Comparison of ENCODE assay signal across 8 mouse cellular contexts in genomic region chr10:127059968-127060916, GRCm38 (mm10). TPM values are rescaled to one million over a fixed set of nuclear protein-coding genes. Genes with fewer than 3 reads are reported as not detected.
A peak's percentile ranks its signal among the peaks of the same experiment; 100 is the strongest.
DNase-seq lines count a peak whose midpoint lies in the region; ATAC-seq and TF ChIP-seq lines count a peak whose summit lies in the region.

Gene March9 (minus strand): TSS chr10:127060184.

- peak within 1 kb of the TSS; percentile 86 for H3K9ac ChIP-seq in heart, embryonic 13.5 days
- peak within 1 kb of the TSS; percentile 63 for H3K9ac ChIP-seq in liver, embryonic 13.5 days
- peak within 1 kb of the TSS; percentile 97 for H3K9ac ChIP-seq in neural tube, embryonic 12.5 days

- 2% methylated on average over 58 of the region's 72 CpGs for WGBS in heart, embryonic 13.5 days
- 2% methylated on average over 62 of the region's 72 CpGs for WGBS in liver, embryonic 13.5 days (ENCODE audit: insufficient replicate concordance)
- WGBS in neural tube, embryonic 12.5 days = 2% methylated on average over 63 of the region's 72 CpGs
- 3% methylated on average over 59 of the region's 72 CpGs for WGBS in thymus, adult 2 months

- DNase-seq in urinary bladder, adult 2 months (ENCODE audit: low spot score) = peak; percentile 48
- no peak for DNase-seq in urinary bladder, postnatal 10 days (ENCODE audit: low spot score)
- peak; percentile 95 for DNase-seq in cerebellum, adult 9-11 months
- DNase-seq in kidney, postnatal 14 days = peak; percentile 89
- peak; percentile 54 for DNase-seq in liver, embryonic 13.5 days
- peak; percentile 88 for DNase-seq in thymus, adult 2 months

- peak; percentile 35 for ATAC-seq in heart, embryonic 13.5 days (ENCODE audit: extremely low read depth, insufficient number of reproducible peaks, low FRiP score, low TSS enrichment)
- peak; percentile 11; the same call in 1 of the 2 replicates for ATAC-seq in liver, embryonic 13.5 days (ENCODE audit: low read depth)
- ATAC-seq in neural tube, embryonic 12.5 days (ENCODE audit: low FRiP score, low read depth) = peak; percentile 26

- peak within 1 kb of the TSS; percentile 98 for H3K4me2 ChIP-seq in heart, embryonic 13.5 days
- peak within 1 kb of the TSS; percentile 89 for H3K4me2 ChIP-seq in liver, embryonic 13.5 days
- H3K4me2 ChIP-seq in neural tube, embryonic 12.5 days (replicated peaks) = peak within 1 kb of the TSS; percentile 95

- H3K27me3 ChIP-seq in heart, embryonic 13.5 days (replicated peaks) = peaks cover 69% of the 10 kb centered on the region
- peaks cover 74% of the 10 kb centered on the region for H3K27me3 ChIP-seq in liver, embryonic 13.5 days
- no peaks in the 10 kb centered on the region for H3K27me3 ChIP-seq in neural tube, embryonic 12.5 days (replicated peaks)
- peaks cover 2% of the 10 kb centered on the region for H3K27me3 ChIP-seq in thymus, adult 2 months (ENCODE audit: control insufficient read depth, insufficient read depth, low read length)

- H3K36me3 ChIP-seq in heart, embryonic 13.5 days = peaks cover 16% of the 10 kb centered on the region
- peaks cover 8% of the 10 kb centered on the region for H3K36me3 ChIP-seq in liver, embryonic 13.5 days
- H3K36me3 ChIP-seq in neural tube, embryonic 12.5 days = peaks cover 29% of the 10 kb centered on the region
- peaks cover 5% of the 10 kb centered on the region for H3K36me3 ChIP-seq in thymus, adult 2 months (ENCODE audit: control insufficient read depth, insufficient read depth, low read length)

- peak within 1 kb of the TSS; percentile 78 for H3K4me3 ChIP-seq in heart, embryonic 13.5 days
- H3K4me3 ChIP-seq in liver, embryonic 13.5 days (replicated peaks) = peak within 1 kb of the TSS; percentile 67
- H3K4me3 ChIP-seq in neural tube, embryonic 12.5 days = peak within 1 kb of the TSS; percentile 92
- H3K4me3 ChIP-seq in thymus, adult 2 months (ENCODE audit: control insufficient read depth, insufficient read depth, low read length) = peak within 1 kb of the TSS; percentile 54

- no peak for TF ChIP-seq CTCF in thymus, adult 2 months (IDR thresholded peaks at IDR 0.05; ENCODE audit: borderline replicate concordance, control insufficient read depth, extremely low read depth, insufficient read depth, low read length, poor library complexity)

- no peak for TF ChIP-seq POLR2A in thymus, adult 2 months (IDR thresholded peaks at IDR 0.05; ENCODE audit: control insufficient read depth, extremely low read depth, insufficient read depth, low read length, poor library complexity)

- peaks cover 38% of the 10 kb centered on the region for H3K4me1 ChIP-seq in heart, embryonic 13.5 days
- peaks cover 51% of the 10 kb centered on the region for H3K4me1 ChIP-seq in liver, embryonic 13.5 days (replicated peaks)
- H3K4me1 ChIP-seq in neural tube, embryonic 12.5 days = peaks cover 35% of the 10 kb centered on the region
- peaks cover 23% of the 10 kb centered on the region for H3K4me1 ChIP-seq in thymus, adult 2 months (replicated peaks; ENCODE audit: control insufficient read depth, insufficient read depth, low read length)

- no peaks in the 10 kb centered on the region for H3K9me3 ChIP-seq in heart, embryonic 13.5 days
- no peaks in the 10 kb centered on the region for H3K9me3 ChIP-seq in liver, embryonic 13.5 days (replicated peaks)
- no peaks in the 10 kb centered on the region for H3K9me3 ChIP-seq in neural tube, embryonic 12.5 days

- no peak within 1 kb of the TSS; the same call in 1 of the 2 replicates for H3K27ac ChIP-seq in heart, embryonic 13.5 days (replicated peaks)
- no peak within 1 kb of the TSS for H3K27ac ChIP-seq in liver, embryonic 13.5 days
- H3K27ac ChIP-seq in neural tube, embryonic 12.5 days = peak within 1 kb of the TSS; percentile 82
- H3K27ac ChIP-seq in thymus, adult 2 months (ENCODE audit: control insufficient read depth, insufficient read depth, low read length) = no peak within 1 kb of the TSS

RNA-seq across cellular contexts. Expression of gene March9, which starts in this region (rescaled TPM):
- polyA plus RNA-seq in urinary bladder, adult 2 months (2012; rRNA removed) = 3.5 and 4.9 TPM in 2 replicates
- 0.12 and 0.18 TPM in 2 replicates for polyA plus RNA-seq in heart, embryonic 13.5 days (2015; fragmentation: Nextera tagmentation; extraction: Ambion mirVana)
- 0.07 TPM in 1 of 2 replicates, not detected in the other for polyA plus RNA-seq in liver, embryonic 13.5 days (2015; fragmentation: Nextera tagmentation; extraction: Ambion mirVana)
- 6.1 TPM in 2 replicates for polyA plus RNA-seq in neural tube, embryonic 12.5 days (2016; fragmentation: Nextera tagmentation; extraction: Ambion mirVana)
- 4.4 and 5.4 TPM in 2 replicates for polyA plus RNA-seq in thymus, adult 2 months (2012; rRNA removed)

Comparison
In these comparisons a context has a peak if more than half of its experiments do, and no peak if none do; other contexts are left out.
1. Peak in ATAC-seq, H3K4me3 ChIP-seq, H3K9ac ChIP-seq and H3K4me2 ChIP-seq in heart, embryonic 13.5 days; RNA of the gene not detected or under 1 TPM.
2. Peak in DNase-seq, ATAC-seq, H3K4me3 ChIP-seq, H3K9ac ChIP-seq and H3K4me2 ChIP-seq in liver, embryonic 13.5 days; RNA of the gene not detected or under 1 TPM.